Mouse (Mus musculus) testis, adult 2 months (tissue): Measurements from ENCODE around the gene Iqgap2.

Experiments used
- CTCF ChIP-seq: fragments of 200-500 bp; IDR thresholded peaks from 2 replicates; pipeline ENCODE4 v1.5.1; 2012; ENCODE audit warnings: low read depth, mild to moderate bottlenecking, inconsistent platforms, low read length, moderate library complexity; ENCODE audit not compliant: control insufficient read depth, insufficient read depth, insufficient replicate concordance
- POLR2A ChIP-seq: fragments of 200-500 bp; IDR thresholded peaks from 2 replicates; pipeline ENCODE4 v1.6.1; 2012; ENCODE audit warnings: low read depth, mild to moderate bottlenecking, inconsistent platforms, low read length, moderate library complexity; ENCODE audit not compliant: control insufficient read depth

GRCm38 (mm10) chr13:95670534-95670933 lies 221.2 kb downstream of the Iqgap2 start:
- no peak for TF ChIP-seq POLR2A
- no peak for TF ChIP-seq CTCF
